Mouse (Mus musculus) embryonic stem cell, embryonic (primary cell): ENCODE data around the gene Acsm5.
"Not testable (repeated sequence)": the region's sequence is repeated elsewhere in the genome, so short reads cannot be mapped to it uniquely, and the experiment has no call there.

ENCODE experiments used
- CTCF ChIA-PET, 4 experiments: fragments of 300-600 bp in 2 of 4; fragments of 350-600 bp in 2 of 4; sonication (Branson Sonifier 250); formaldehyde crosslinking; loops; one replicate each; lab custom pipeline; 2022; ENCODE audit warnings: inconsistent platforms in 2 of 4; lab: Charles Lee
- POLR2A ChIA-PET, 4 experiments: fragments of 300-600 bp in 2 of 4; fragments of 350-600 bp in 2 of 4; sonication (Branson Sonifier 250); formaldehyde crosslinking; loops; one replicate each; lab custom pipeline; 2022; ENCODE audit warnings: antibody characterized with exemption in 4 of 4, inconsistent platforms in 1 of 4; lab: Charles Lee

The Acsm5 gene

GRCm38 (mm10) chr7:119527548-119527947 is 8.3 kb downstream of the Acsm5 start:
- ChIA-PET CTCF (no interaction called here), POLR2A (no interaction called here)

- POLR2A ChIA-PET: no interaction called here
- CTCF ChIA-PET: interaction anchor here in 1 of 4 experiments (0.6 kb wide), 1 partner anchor 516 kb away, joined by 4 read pairs; no protein-coding TSS in a partner anchor
These were observed 9.4 kb downstream of the Acsm5 start for GRCm38 (mm10) chr7:119528617-119529016.

- ChIA-PET CTCF (interaction anchor here in 1 of 4 experiments (1.0 kb wide), 1 partner anchor 20 kb away, joined by 3 read pairs; no protein-coding TSS in a partner anchor), POLR2A (no interaction called here)
These were observed 13.7 kb downstream of the Acsm5 start for GRCm38 (mm10) chr7:119532924-119533323.

GRCm38 (mm10) chr7:119534389-119534788 is 15.1 kb downstream of the Acsm5 start:
- ChIA-PET CTCF (interaction anchor here in 1 of 4 experiments (0.6 kb wide), 1 partner anchor 152 kb away, joined by 4 read pairs; no protein-coding TSS in a partner anchor), POLR2A (no interaction called here)

GRCm38 (mm10) chr7:119542445-119542844 is 23.2 kb downstream of the Acsm5 start:
- POLR2A ChIA-PET: no interaction called here
- CTCF ChIA-PET: interaction anchor here in 1 of 4 experiments (1.3 kb wide), 1 partner anchor 29 kb away, joined by 3 read pairs; no protein-coding TSS in a partner anchor

GRCm38 (mm10) chr7:119545572-119545971 is 26.3 kb downstream of the Acsm5 start:
- CTCF ChIA-PET: no interaction called here

GRCm38 (mm10) chr7:119550471-119551222 is 31.4 kb downstream of the Acsm5 start:
- POLR2A ChIA-PET: interaction anchor here in 1 of 4 experiments (0.6 kb wide), 1 partner anchor 129 kb away, joined by 4 read pairs; no protein-coding TSS in a partner anchor
- CTCF ChIA-PET: no interaction called here

More at GRCm38 (mm10) chr7:119545572-119545971, 26.3 kb downstream of the Acsm5 start:
- POLR2A ChIA-PET: no interaction called here

GRCm38 (mm10) chr7:119554040-119554439 is 34.8 kb downstream of the Acsm5 start, which contains the start of gene Acsm2:
Gene Acsm2, plus strand, starts transcription at chr7:119554340.
- ChIA-PET CTCF (interaction anchor here in 1 of 4 experiments (0.6 kb wide), 1 partner anchor 778 kb away, joined by 4 read pairs; no protein-coding TSS in a partner anchor), POLR2A (interaction anchor here in 1 of 4 experiments (0.7 kb wide), 1 partner anchor 28 kb away, joined by 5 read pairs; no protein-coding TSS in a partner anchor)

GRCm38 (mm10) chr7:119559789-119560451 is 40.7 kb downstream of the Acsm5 start:
- CTCF ChIA-PET: no interaction called here
- POLR2A ChIA-PET: no interaction called here

- ChIA-PET POLR2A (no interaction called here), CTCF (no interaction called here)
These were observed 41.2 kb downstream of the Acsm5 start for GRCm38 (mm10) chr7:119560452-119560835.

GRCm38 (mm10) chr7:119561441-119561840 is 42.2 kb downstream of the Acsm5 start:
- ChIA-PET POLR2A (no interaction called here), CTCF (no interaction called here)

- POLR2A ChIA-PET, CTCF ChIA-PET: not testable (repeated sequence)
These were observed 43.2 kb downstream of the Acsm5 start for GRCm38 (mm10) chr7:119562476-119562875.

GRCm38 (mm10) chr7:119594530-119595107 is 75.4 kb downstream of the Acsm5 start:
- POLR2A ChIA-PET: interaction anchor here in 2 of 4 experiments (0.6 to 0.8 kb wide), 2 partner anchors 410 to 653 kb away, joined by 3 read pairs; partner anchors contain the start of gene Gpr139 (in 1 of the 2)

More at GRCm38 (mm10) chr7:119594530-119595107, 75.4 kb downstream of the Acsm5 start:
- CTCF ChIA-PET: interaction anchor here in 1 of 4 experiments (1.2 kb wide), 1 partner anchor 81 kb away, joined by 3 read pairs; no protein-coding TSS in a partner anchor
